Mouse (Mus musculus) erythroblast, embryonic 14.5 days (primary cell): Measurements from ENCODE around the gene Mtmr3. TPM values are rescaled to one million over a fixed set of nuclear protein-coding genes. Genes with fewer than 3 reads are reported as not detected.
"Not testable (repeated sequence)": the region's sequence is repeated elsewhere in the genome, so short reads cannot be mapped to it uniquely, and the experiment has no call there.

Source experiments
- H3K27me3 ChIP-seq: 2 replicates; pipeline ENCODE4 v1.6.1; 2012; ENCODE audit warnings: inconsistent platforms; ENCODE audit not compliant: control insufficient read depth
- H3K36me3 ChIP-seq: 2 replicates; pipeline ENCODE4 v1.6.1; 2012; ENCODE audit warnings: mild to moderate bottlenecking, inconsistent platforms; ENCODE audit not compliant: control insufficient read depth
- H3K4me1 ChIP-seq: 2 replicates; pipeline ENCODE4 v1.6.1; 2012; ENCODE audit warnings: inconsistent platforms; ENCODE audit not compliant: control insufficient read depth
- H3K4me3 ChIP-seq: replicated peaks from 2 replicates; pipeline ENCODE3; 2012; ENCODE audit warnings: moderate library complexity, mild to moderate bottlenecking, inconsistent platforms
- H3K9me3 ChIP-seq: 2 replicates; pipeline ENCODE4 v1.6.1; 2012; ENCODE audit warnings: low read length, inconsistent platforms, mixed read lengths; ENCODE audit not compliant: control insufficient read depth
- GATA1 ChIP-seq: IDR thresholded peaks from 2 replicates; pipeline ENCODE4 v1.6.1; 2012; ENCODE audit warnings: low read length, inconsistent platforms, mixed read lengths
- TAL1 ChIP-seq: IDR thresholded peaks from 3 replicates; pipeline ENCODE4 v1.6.1; 2012; ENCODE audit warnings: low read length, inconsistent platforms, mixed read lengths
- polyA plus RNA-seq: library from polyadenylated mRNA; stranded (reverse); fragments of >175 nt; gene quantifications from 2 replicates; pipeline ENCODE4 v1.2.3, GENCODE M21; 2012

Gene Mtmr3
- polyA plus RNA-seq, 1 experiment = 4.2 TPM

- Histone ChIP-seq H3K27me3 (no peaks in the 10 kb centered on the region), H3K9me3 (no peaks in the 10 kb centered on the region), H3K36me3 (peaks cover 74% of the 10 kb centered on the region), H3K4me1 (peaks cover 97% of the 10 kb centered on the region), H3K4me3 (no peak overlapping the region)
- no peak for TF ChIP-seq GATA1
- no peak for TF ChIP-seq TAL1
These were observed 49.3 kb downstream of the Mtmr3 start for GRCm38 (mm10) chr11:4545401-4545800.

GRCm38 (mm10) chr11:4544627-4544921, 50.1 kb downstream of the Mtmr3 start:
- Histone ChIP-seq H3K36me3 (peaks cover 75% of the 10 kb centered on the region), H3K4me1 (peaks cover 98% of the 10 kb centered on the region)
- H3K4me3 ChIP-seq, H3K27me3 ChIP-seq, H3K9me3 ChIP-seq: not testable (repeated sequence)

- H3K36me3 ChIP-seq = peaks cover 75% of the 10 kb centered on the region
- no peak for TF ChIP-seq GATA1
- no peak for TF ChIP-seq TAL1
- H3K4me1 ChIP-seq = peaks cover 98% of the 10 kb centered on the region
- no peaks in the 10 kb centered on the region for H3K27me3 ChIP-seq
- H3K4me3 ChIP-seq = peak overlapping the region; percentile 51
- H3K9me3 ChIP-seq = no peaks in the 10 kb centered on the region
These were observed 50.7 kb downstream of the Mtmr3 start for GRCm38 (mm10) chr11:4543746-4544626.

GRCm38 (mm10) chr11:4543040-4543551, 51.6 kb downstream of the Mtmr3 start:
- TF ChIP-seq GATA1 (peak; percentile 97), TAL1 (peak; percentile 96)
- Histone ChIP-seq H3K4me1 (peaks cover 96% of the 10 kb centered on the region), H3K4me3 (peak overlapping the region; percentile 51), H3K36me3 (peaks cover 74% of the 10 kb centered on the region), H3K27me3 (no peaks in the 10 kb centered on the region), H3K9me3 (no peaks in the 10 kb centered on the region)

GRCm38 (mm10) chr11:4536645-4537044, 58.0 kb downstream of the Mtmr3 start:
- Histone ChIP-seq H3K27me3 (no peaks in the 10 kb centered on the region), H3K36me3 (peaks cover 88% of the 10 kb centered on the region), H3K4me3 (no peak overlapping the region), H3K9me3 (no peaks in the 10 kb centered on the region), H3K4me1 (peaks cover 67% of the 10 kb centered on the region)
- TF ChIP-seq GATA1 (no peak), TAL1 (no peak)

- Histone ChIP-seq H3K9me3 (no peaks in the 10 kb centered on the region), H3K36me3 (peaks cover 100% of the 10 kb centered on the region), H3K4me1 (peaks cover 43% of the 10 kb centered on the region), H3K4me3 (no peak overlapping the region), H3K27me3 (no peaks in the 10 kb centered on the region)
- TF ChIP-seq GATA1 (no peak), TAL1 (no peak)
These were observed 67.5 kb downstream of the Mtmr3 start for GRCm38 (mm10) chr11:4527132-4527531.

- peaks cover 99% of the 10 kb centered on the region for H3K36me3 ChIP-seq
- TF ChIP-seq GATA1 (no peak), TAL1 (no peak)
- no peaks in the 10 kb centered on the region for H3K27me3 ChIP-seq
- no peaks in the 10 kb centered on the region for H3K9me3 ChIP-seq
- H3K4me1 ChIP-seq = peaks cover 24% of the 10 kb centered on the region
- no peak overlapping the region for H3K4me3 ChIP-seq
These were observed 72.5 kb downstream of the Mtmr3 start for GRCm38 (mm10) chr11:4522142-4522664.

GRCm38 (mm10) chr11:4518981-4519380, 75.7 kb downstream of the Mtmr3 start:
- Histone ChIP-seq H3K4me1 (peaks cover 23% of the 10 kb centered on the region), H3K9me3 (no peaks in the 10 kb centered on the region), H3K4me3 (no peak overlapping the region), H3K36me3 (peaks cover 99% of the 10 kb centered on the region), H3K27me3 (no peaks in the 10 kb centered on the region)
- no peak for TF ChIP-seq GATA1
- TF ChIP-seq TAL1 = no peak

- peaks cover 3% of the 10 kb centered on the region for H3K4me1 ChIP-seq
- H3K36me3 ChIP-seq = peaks cover 97% of the 10 kb centered on the region
- no peak overlapping the region for H3K4me3 ChIP-seq
- 0 out of 2 replicates have a peak, but pooled peaks cover 2% of the 10 kb centered on the region for H3K9me3 ChIP-seq
- no peak for TF ChIP-seq TAL1
- no peak for TF ChIP-seq GATA1
- H3K27me3 ChIP-seq = no peaks in the 10 kb centered on the region
These were observed 87.2 kb downstream of the Mtmr3 start for GRCm38 (mm10) chr11:4507421-4507820.
